Mouse (Mus musculus) layer of hippocampus, postnatal 10 days (tissue): ENCODE measurements around the gene Stk40. TPM values are rescaled to one million over a fixed set of nuclear protein-coding genes. Genes with fewer than 3 reads are reported as not detected.
"Not testable (repeated sequence)": the region's sequence is repeated elsewhere in the genome, so short reads cannot be mapped to it uniquely, and the experiment has no call there.

Experiments
- DNase-seq, 2 experiments: peaks; one replicate each; pipeline ENCODE4 v3.0.0; 2021; ENCODE audit warnings: low spot score in 2 of 2
- long read RNA-seq: library from polyadenylated mRNA; stranded (forward); transcript quantifications from one replicate; pipeline ENCODE4 v2.0.0, GENCODE M21; 2023
- total RNA-seq, 2 experiments: library from RNA; stranded (reverse); gene quantifications; 2 replicates each; pipeline ENCODE4 v1.2.3; 2021

Gene Stk40
- total RNA-seq, result 10 to 100 TPM; 19.7 to 20.7 TPM
- long read RNA-seq, partial matches to known transcripts, result 0 of 10 reads
- long read RNA-seq, other reads (novel, unspliced or antisense), result 7 of 10 reads

GRCm38 (mm10) chr4:126103590-126104068, at the start of gene Stk40:
TSS of gene Stk40 (plus strand) at chr4:126103957.
- peak; percentile 93 to 96 for DNase-seq

- no peak for DNase-seq
Measured at GRCm38 (mm10) chr4:126057207-126058133, 46.3 kb upstream of the Stk40 start.

- DNase-seq, result peak; percentile 90 to 92
Measured at GRCm38 (mm10) chr4:126058134-126058996, 45.4 kb upstream of the Stk40 start, which contains the start of gene Oscp1. TSS of gene Oscp1 (plus strand) at chr4:126058565.

GRCm38 (mm10) chr4:126058997-126059362, 44.8 kb upstream of the Stk40 start:
- peak; percentile 34 to 36 for DNase-seq

GRCm38 (mm10) chr4:126062856-126063255, 40.9 kb upstream of the Stk40 start:
- peak; percentile 29 to 47 for DNase-seq

- DNase-seq, result peak; percentile 34 to 45
Measured at GRCm38 (mm10) chr4:126065241-126065640, 38.5 kb upstream of the Stk40 start.

GRCm38 (mm10) chr4:126067401-126068077, 36.2 kb upstream of the Stk40 start:
- peak; percentile 25 to 27 for DNase-seq

GRCm38 (mm10) chr4:126068842-126069241, 34.9 kb upstream of the Stk40 start:
- DNase-seq, result no peak

GRCm38 (mm10) chr4:126077833-126078232, 25.9 kb upstream of the Stk40 start:
- DNase-seq, result no peak

GRCm38 (mm10) chr4:126079266-126079665, 24.5 kb upstream of the Stk40 start:
- DNase-seq, result no peak

GRCm38 (mm10) chr4:126081601-126082000, 22.2 kb upstream of the Stk40 start:
- DNase-seq, result no peak

- DNase-seq, result no peak
Measured at GRCm38 (mm10) chr4:126083021-126083420, 20.7 kb upstream of the Stk40 start.

GRCm38 (mm10) chr4:126084382-126084781, 19.4 kb upstream of the Stk40 start:
- DNase-seq, result no peak

- peak; percentile 80 to 84 for DNase-seq
Measured at GRCm38 (mm10) chr4:126085996-126086576, 17.7 kb upstream of the Stk40 start.

- no peak for DNase-seq
Measured at GRCm38 (mm10) chr4:126090101-126090847, 13.5 kb upstream of the Stk40 start.

GRCm38 (mm10) chr4:126090848-126091124, 13.0 kb upstream of the Stk40 start:
- DNase-seq, result no peak

GRCm38 (mm10) chr4:126091873-126092272, 11.9 kb upstream of the Stk40 start:
- DNase-seq, result no peak

- DNase-seq, result not testable (repeated sequence)
Measured at GRCm38 (mm10) chr4:126095622-126096430, 7.9 kb upstream of the Stk40 start.

- peak; percentile 90 to 95 for DNase-seq
Measured at GRCm38 (mm10) chr4:126096464-126097111, 7.2 kb upstream of the Stk40 start, which contains the start of gene Lsm10. TSS of gene Lsm10 (plus strand) at chr4:126096623.
